Mouse (Mus musculus): Measurements from ENCODE around the gene Prr5. TPM values are rescaled to one million over a fixed set of nuclear protein-coding genes. Genes with fewer than 3 reads are reported as not detected.

Gene Prr5
- total and polyA plus RNA-seq, 3 experiments = not detected

- ATAC-seq (ENCODE audit: extremely low read depth, insufficient number of reproducible peaks, low FRiP score, poor library complexity, severe bottlenecking) (no peak), DNase-seq (ENCODE audit: low spot score) (no peak)
- Histone ChIP-seq H3K27me3 (ENCODE audit: insufficient read depth, low read length) (no peaks in the 10 kb centered on the region), H3K4me3 (ENCODE audit: low read depth, low read length) (no peak overlapping the region; the same call in 1 of the 2 replicates), H3K9me3 (replicated peaks) (peaks cover 90% of the 10 kb centered on the region), H3K36me3 (replicated peaks) (no peaks in the 10 kb centered on the region), H3K4me1 (ENCODE audit: insufficient read depth, low read depth, low read length) (no peaks in the 10 kb centered on the region)
- no peak for TF ChIP-seq CTCF (IDR thresholded peaks at IDR 0.05; ENCODE audit: low read depth, low read length)
- TF ChIP-seq GATA1 (IDR thresholded peaks at IDR 0.05; ENCODE audit: borderline replicate concordance, low read length) = no peak
- TF ChIP-seq TAL1 (conservative IDR thresholded peaks at IDR 0.05; ENCODE audit: low read depth, low read length) = no peak
- no peak for TF ChIP-seq GATA2 (IDR thresholded peaks at IDR 0.05; ENCODE audit: borderline replicate concordance, low read depth, low read length)
- no peak for TF ChIP-seq POLR2AphosphoS5 (IDR thresholded peaks at IDR 0.05; ENCODE audit: insufficient replicate concordance, low read depth, low read length)
Observed at GRCm38 (mm10) chr15:84672616-84673015, 3.2 kb downstream of the Prr5 start.

GRCm38 (mm10) chr15:84674329-84675067, 5.1 kb downstream of the Prr5 start:
- DNase-seq (ENCODE audit: low spot score) (no peak), ATAC-seq (ENCODE audit: extremely low read depth, insufficient number of reproducible peaks, low FRiP score, poor library complexity, severe bottlenecking) (no peak)
- H3K27me3 ChIP-seq (ENCODE audit: insufficient read depth, low read length) = no peaks in the 10 kb centered on the region
- no peaks in the 10 kb centered on the region for H3K4me1 ChIP-seq (ENCODE audit: insufficient read depth, low read depth, low read length)
- TF ChIP-seq GATA2 (IDR thresholded peaks at IDR 0.05; ENCODE audit: borderline replicate concordance, low read depth, low read length) (no peak), CTCF (IDR thresholded peaks at IDR 0.05; ENCODE audit: low read depth, low read length) (no peak), POLR2AphosphoS5 (IDR thresholded peaks at IDR 0.05; ENCODE audit: insufficient replicate concordance, low read depth, low read length) (no peak), GATA1 (IDR thresholded peaks at IDR 0.05; ENCODE audit: borderline replicate concordance, low read length) (no peak), TAL1 (conservative IDR thresholded peaks at IDR 0.05; ENCODE audit: low read depth, low read length) (no peak)
- H3K9me3 ChIP-seq (replicated peaks) = peaks cover 89% of the 10 kb centered on the region
- H3K4me3 ChIP-seq (ENCODE audit: low read depth, low read length) = no peak overlapping the region
- no peaks in the 10 kb centered on the region for H3K36me3 ChIP-seq (replicated peaks)

- ATAC-seq (ENCODE audit: extremely low read depth, insufficient number of reproducible peaks, low FRiP score, poor library complexity, severe bottlenecking) (no peak), DNase-seq (ENCODE audit: low spot score) (no peak)
- TF ChIP-seq POLR2AphosphoS5 (IDR thresholded peaks at IDR 0.05; ENCODE audit: insufficient replicate concordance, low read depth, low read length) (no peak), CTCF (IDR thresholded peaks at IDR 0.05; ENCODE audit: low read depth, low read length) (no peak), GATA2 (IDR thresholded peaks at IDR 0.05; ENCODE audit: borderline replicate concordance, low read depth, low read length) (no peak), GATA1 (IDR thresholded peaks at IDR 0.05; ENCODE audit: borderline replicate concordance, low read length) (no peak), TAL1 (conservative IDR thresholded peaks at IDR 0.05; ENCODE audit: low read depth, low read length) (no peak)
- H3K36me3 ChIP-seq (replicated peaks) = no peaks in the 10 kb centered on the region
- H3K9me3 ChIP-seq (replicated peaks) = peaks cover 89% of the 10 kb centered on the region
- H3K4me3 ChIP-seq (ENCODE audit: low read depth, low read length) = no peak overlapping the region
- H3K27me3 ChIP-seq (ENCODE audit: insufficient read depth, low read length) = no peaks in the 10 kb centered on the region
- H3K4me1 ChIP-seq (ENCODE audit: insufficient read depth, low read depth, low read length) = no peaks in the 10 kb centered on the region
Observed at GRCm38 (mm10) chr15:84675317-84675716, 5.9 kb downstream of the Prr5 start.

GRCm38 (mm10) chr15:84677943-84678342, 8.5 kb downstream of the Prr5 start:
- H3K4me3 ChIP-seq (ENCODE audit: low read depth, low read length) = no peak overlapping the region
- DNase-seq (ENCODE audit: low spot score) = no peak
- H3K4me1 ChIP-seq (ENCODE audit: insufficient read depth, low read depth, low read length) = no peaks in the 10 kb centered on the region
- no peaks in the 10 kb centered on the region for H3K27me3 ChIP-seq (ENCODE audit: insufficient read depth, low read length)
- TF ChIP-seq POLR2AphosphoS5 (IDR thresholded peaks at IDR 0.05; ENCODE audit: insufficient replicate concordance, low read depth, low read length) (no peak), GATA2 (IDR thresholded peaks at IDR 0.05; ENCODE audit: borderline replicate concordance, low read depth, low read length) (no peak), TAL1 (conservative IDR thresholded peaks at IDR 0.05; ENCODE audit: low read depth, low read length) (no peak), CTCF (IDR thresholded peaks at IDR 0.05; ENCODE audit: low read depth, low read length) (no peak), GATA1 (IDR thresholded peaks at IDR 0.05; ENCODE audit: borderline replicate concordance, low read length) (no peak)
- ATAC-seq (ENCODE audit: extremely low read depth, insufficient number of reproducible peaks, low FRiP score, poor library complexity, severe bottlenecking) = no peak
- no peaks in the 10 kb centered on the region for H3K36me3 ChIP-seq (replicated peaks)
- peaks cover 87% of the 10 kb centered on the region for H3K9me3 ChIP-seq (replicated peaks)

GRCm38 (mm10) chr15:84679090-84679489, 9.7 kb downstream of the Prr5 start:
- no peak overlapping the region for H3K4me3 ChIP-seq (ENCODE audit: low read depth, low read length)
- DNase-seq (ENCODE audit: low spot score) = no peak
- no peak for TF ChIP-seq GATA2 (IDR thresholded peaks at IDR 0.05; ENCODE audit: borderline replicate concordance, low read depth, low read length)
- no peak for TF ChIP-seq POLR2AphosphoS5 (IDR thresholded peaks at IDR 0.05; ENCODE audit: insufficient replicate concordance, low read depth, low read length)
- no peak for TF ChIP-seq CTCF (IDR thresholded peaks at IDR 0.05; ENCODE audit: low read depth, low read length)
- no peak for TF ChIP-seq TAL1 (conservative IDR thresholded peaks at IDR 0.05; ENCODE audit: low read depth, low read length)
- no peak for TF ChIP-seq GATA1 (IDR thresholded peaks at IDR 0.05; ENCODE audit: borderline replicate concordance, low read length)
- H3K9me3 ChIP-seq (replicated peaks) = peaks cover 92% of the 10 kb centered on the region
- ATAC-seq (ENCODE audit: extremely low read depth, insufficient number of reproducible peaks, low FRiP score, poor library complexity, severe bottlenecking) = no peak
- no peaks in the 10 kb centered on the region for H3K4me1 ChIP-seq (ENCODE audit: insufficient read depth, low read depth, low read length)
- H3K27me3 ChIP-seq (ENCODE audit: insufficient read depth, low read length) = no peaks in the 10 kb centered on the region
- H3K36me3 ChIP-seq (replicated peaks) = no peaks in the 10 kb centered on the region

- no peak for TF ChIP-seq TAL1 (conservative IDR thresholded peaks at IDR 0.05; ENCODE audit: low read depth, low read length)
- TF ChIP-seq GATA1 (IDR thresholded peaks at IDR 0.05; ENCODE audit: borderline replicate concordance, low read length) = no peak
- no peak for TF ChIP-seq POLR2AphosphoS5 (IDR thresholded peaks at IDR 0.05; ENCODE audit: insufficient replicate concordance, low read depth, low read length)
- TF ChIP-seq GATA2 (IDR thresholded peaks at IDR 0.05; ENCODE audit: borderline replicate concordance, low read depth, low read length) = no peak
- no peak for TF ChIP-seq CTCF (IDR thresholded peaks at IDR 0.05; ENCODE audit: low read depth, low read length)
- DNase-seq (ENCODE audit: low spot score) = no peak
- no peak overlapping the region for H3K4me3 ChIP-seq (ENCODE audit: low read depth, low read length)
- peaks cover 93% of the 10 kb centered on the region for H3K9me3 ChIP-seq (replicated peaks)
- no peak for ATAC-seq (ENCODE audit: extremely low read depth, insufficient number of reproducible peaks, low FRiP score, poor library complexity, severe bottlenecking)
- no peaks in the 10 kb centered on the region for H3K36me3 ChIP-seq (replicated peaks)
- H3K27me3 ChIP-seq (ENCODE audit: insufficient read depth, low read length) = no peaks in the 10 kb centered on the region
- no peaks in the 10 kb centered on the region for H3K4me1 ChIP-seq (ENCODE audit: insufficient read depth, low read depth, low read length)
Observed at GRCm38 (mm10) chr15:84679794-84680193, 10.4 kb downstream of the Prr5 start.
